Mouse (Mus musculus) inflammation-experienced regulatory T-cells, adult 16 weeks (primary cell): ENCODE measurements around the gene Olfr724. TPM values are rescaled to one million over a fixed set of nuclear protein-coding genes. Genes with fewer than 3 reads are reported as not detected.

Experiments used
- polyA plus RNA-seq: library from polyadenylated mRNA; unstranded; fragments of 100-300 nt; shearing (Covaris generic); gene quantifications from one replicate; pipeline ENCODE4 v1.2.1, GENCODE M21; 2017

Olfr724 gene
- polyA plus RNA-seq, result not detected

GRCm38 (mm10) chr14:49963174-49963573, at the start of gene Olfr724:
Gene Olfr724, minus strand, starts transcription at chr14:49963274.

GRCm38 (mm10) chr14:49931687-49932086, 31.4 kb downstream of the Olfr724 start, which contains the start of gene Olfr723:
Gene Olfr723, minus strand, starts transcription at chr14:49931787.

Other genes with a start within 250 kb of the Olfr724 start
- not detected for gene Armh4, start 179.9 kb downstream of the Olfr724 start, polyA plus RNA-seq
- not detected for gene Olfr722, start 61.3 kb downstream of the Olfr724 start, polyA plus RNA-seq
- gene Olfr723, start 31.5 kb downstream of the Olfr724 start, polyA plus RNA-seq, result not detected
- not detected for gene Olfr725, start 77.1 kb upstream of the Olfr724 start, polyA plus RNA-seq
- not detected for gene Olfr726, start 127.7 kb upstream of the Olfr724 start, polyA plus RNA-seq
- not detected for gene Olfr727, start 159.9 kb upstream of the Olfr724 start, polyA plus RNA-seq
- gene Olfr728, start 179.4 kb upstream of the Olfr724 start, polyA plus RNA-seq, result not detected
- not detected for gene Olfr729, start 189.6 kb upstream of the Olfr724 start, polyA plus RNA-seq
- not detected for gene Olfr730, start 224.9 kb upstream of the Olfr724 start, polyA plus RNA-seq